Mouse (Mus musculus): ENCODE measurements at regions not wholly inside any gene's neighbourhood (a gene's known extent, or its start where the extent isn't known, plus 50 kb on each side); places are given as distances from the start of the nearest gene placed in this dataset.

DNA sequence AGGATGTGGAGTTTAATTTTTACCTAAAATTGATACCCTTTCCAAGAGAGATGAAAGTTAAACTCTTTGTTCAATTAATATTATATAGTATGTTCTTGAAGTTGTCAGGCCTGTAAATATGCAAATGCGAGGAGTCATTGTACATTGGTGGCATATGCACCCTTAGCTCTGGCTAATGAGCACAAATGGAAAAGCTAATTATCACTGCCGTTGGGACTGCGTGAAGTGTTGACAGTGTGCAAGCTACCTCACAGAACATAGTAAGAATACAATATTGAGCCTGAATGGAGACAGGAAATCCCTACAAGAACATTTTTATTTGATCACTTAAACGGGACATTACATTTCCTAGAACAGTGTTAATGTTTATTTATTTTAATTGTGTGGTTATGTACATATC lies 241.5 kb upstream of the Dlgap1 start:
- TF ChIP-seq CTCF (IDR thresholded peaks at IDR 0.05; ENCODE audit: borderline replicate concordance, insufficient read depth, low read length) (no peak), POLR2A (IDR thresholded peaks at IDR 0.05; ENCODE audit: low read depth, low read length) (no peak)

All from embryonic fibroblast, embryonic 13.5 days (primary cell).